Mouse (Mus musculus): ENCODE results near the gene Zfp113. TPM values are rescaled to one million over a fixed set of nuclear protein-coding genes. Genes with fewer than 3 reads are reported as not detected.
"Not testable (repeated sequence)": the region's sequence is repeated elsewhere in the genome, so short reads cannot be mapped to it uniquely, and the experiment has no call there.

Gene Zfp113
- polyA plus RNA-seq, 1 experiment from 2014 or later: 25.5 TPM

GRCm38 (mm10) chr5:138118041-138118440, 37.5 kb downstream of the Zfp113 start:
- 75% methylated on average over 3 of the region's 3 CpGs for WGBS
- H3K9ac ChIP-seq: 0 out of 2 replicates have a peak overlapping the region, but pooled peaks have one; percentile 60
- no peaks in the 10 kb centered on the region for H3K9me3 ChIP-seq
- peak overlapping the region; percentile 58 for H3K4me2 ChIP-seq (replicated peaks)
- peak overlapping the region; percentile 91; the same call in 1 of the 2 replicates for H3K27ac ChIP-seq
- peaks cover 5% of the 10 kb centered on the region; the same call in 1 of the 2 replicates for H3K4me1 ChIP-seq
- H3K27me3 ChIP-seq: no peaks in the 10 kb centered on the region
- peaks cover 21% of the 10 kb centered on the region for H3K36me3 ChIP-seq
- no peak for ATAC-seq (ENCODE audit: insufficient number of reproducible peaks, insufficient read depth, low FRiP score, low TSS enrichment)
- peak overlapping the region; percentile 59 for H3K4me3 ChIP-seq

GRCm38 (mm10) chr5:138117199-138118015, 38.1 kb downstream of the Zfp113 start:
- no peaks in the 10 kb centered on the region for H3K27me3 ChIP-seq
- no peak; the same call in 1 of the 2 replicates for ATAC-seq (ENCODE audit: insufficient number of reproducible peaks, insufficient read depth, low FRiP score, low TSS enrichment)
- peak overlapping the region; percentile 91 for H3K27ac ChIP-seq
- H3K4me2 ChIP-seq (replicated peaks): peak overlapping the region; percentile 58
- H3K9ac ChIP-seq: peak overlapping the region; percentile 60
- WGBS: 6% methylated on average over 16 of the region's 16 CpGs
- peak overlapping the region; percentile 59 for H3K4me3 ChIP-seq
- peaks cover 5% of the 10 kb centered on the region; the same call in 1 of the 2 replicates for H3K4me1 ChIP-seq
- no peaks in the 10 kb centered on the region for H3K9me3 ChIP-seq
- H3K36me3 ChIP-seq: peaks cover 18% of the 10 kb centered on the region

GRCm38 (mm10) chr5:138116255-138117198, 39.0 kb downstream of the Zfp113 start, which contains the start of gene Zscan21:
Gene Zscan21, plus strand, starts transcription at chr5:138116903.
- peak within 1 kb of the TSS; percentile 58 for H3K4me2 ChIP-seq (replicated peaks)
- WGBS: 7% methylated on average over 38 of the region's 38 CpGs
- H3K9me3 ChIP-seq: no peaks in the 10 kb centered on the region
- peaks cover 15% of the 10 kb centered on the region for H3K36me3 ChIP-seq
- peak within 1 kb of the TSS; percentile 91 for H3K27ac ChIP-seq
- H3K27me3 ChIP-seq: no peaks in the 10 kb centered on the region
- peak within 1 kb of the TSS; percentile 60 for H3K9ac ChIP-seq
- peak; percentile 92 for ATAC-seq (ENCODE audit: insufficient number of reproducible peaks, insufficient read depth, low FRiP score, low TSS enrichment)
- peak within 1 kb of the TSS; percentile 59 for H3K4me3 ChIP-seq
- H3K4me1 ChIP-seq: peaks cover 5% of the 10 kb centered on the region; the same call in 1 of the 2 replicates

GRCm38 (mm10) chr5:138109847-138110396, 45.6 kb downstream of the Zfp113 start:
- not testable (repeated sequence) for ATAC-seq (ENCODE audit: insufficient number of reproducible peaks, insufficient read depth, low FRiP score, low TSS enrichment); H3K4me3 ChIP-seq; H3K9me3 ChIP-seq; H3K36me3 ChIP-seq; H3K4me2 ChIP-seq (replicated peaks); H3K9ac ChIP-seq; H3K27ac ChIP-seq; H3K27me3 ChIP-seq; H3K4me1 ChIP-seq
- WGBS: 62% methylated on average over 4 of the region's 4 CpGs

- no peak overlapping the region for H3K27ac ChIP-seq
- no peaks in the 10 kb centered on the region for H3K4me1 ChIP-seq
- no peaks in the 10 kb centered on the region for H3K9me3 ChIP-seq
- no peaks in the 10 kb centered on the region for H3K27me3 ChIP-seq
- H3K36me3 ChIP-seq: peaks cover 30% of the 10 kb centered on the region
- WGBS: 71% methylated on average over 3 of the region's 3 CpGs
- ATAC-seq (ENCODE audit: insufficient number of reproducible peaks, insufficient read depth, low FRiP score, low TSS enrichment): no peak
- H3K9ac ChIP-seq: no peak overlapping the region
- H3K4me2 ChIP-seq (replicated peaks): no peak overlapping the region
- no peak overlapping the region for H3K4me3 ChIP-seq
Observed at GRCm38 (mm10) chr5:138107130-138107529, 48.4 kb downstream of the Zfp113 start.

- Histone ChIP-seq H3K9me3 (no peaks in the 10 kb centered on the region), H3K4me3 (no peak overlapping the region), H3K9ac (no peak overlapping the region), H3K4me2 (replicated peaks) (no peak overlapping the region), H3K27ac (no peak overlapping the region), H3K4me1 (no peaks in the 10 kb centered on the region), H3K27me3 (no peaks in the 10 kb centered on the region), H3K36me3 (peaks cover 51% of the 10 kb centered on the region)
- ATAC-seq (ENCODE audit: insufficient number of reproducible peaks, insufficient read depth, low FRiP score, low TSS enrichment): no peak
- 89% methylated on average over 2 of the region's 2 CpGs for WGBS
Observed at GRCm38 (mm10) chr5:138104976-138105375, 50.6 kb downstream of the Zfp113 start.

- Histone ChIP-seq H3K9ac (no peak overlapping the region), H3K36me3 (peaks cover 63% of the 10 kb centered on the region), H3K27me3 (no peaks in the 10 kb centered on the region), H3K4me2 (replicated peaks) (no peak overlapping the region), H3K4me3 (no peak overlapping the region), H3K9me3 (no peaks in the 10 kb centered on the region), H3K27ac (no peak overlapping the region), H3K4me1 (no peaks in the 10 kb centered on the region)
- WGBS: 95% methylated on average over 6 of the region's 6 CpGs
- ATAC-seq (ENCODE audit: insufficient number of reproducible peaks, insufficient read depth, low FRiP score, low TSS enrichment): no peak
Observed at GRCm38 (mm10) chr5:138094474-138094873, 61.1 kb downstream of the Zfp113 start.

GRCm38 (mm10) chr5:138092771-138093170, 62.8 kb downstream of the Zfp113 start:
- ATAC-seq (ENCODE audit: insufficient number of reproducible peaks, insufficient read depth, low FRiP score, low TSS enrichment): no peak
- WGBS: 97% methylated on average over 4 of the region's 4 CpGs
- Histone ChIP-seq H3K9ac (no peak overlapping the region), H3K4me1 (no peaks in the 10 kb centered on the region), H3K4me3 (no peak overlapping the region), H3K9me3 (no peaks in the 10 kb centered on the region), H3K4me2 (replicated peaks) (no peak overlapping the region), H3K27me3 (no peaks in the 10 kb centered on the region), H3K27ac (no peak overlapping the region), H3K36me3 (peaks cover 46% of the 10 kb centered on the region)

GRCm38 (mm10) chr5:138090737-138091136, 64.8 kb downstream of the Zfp113 start:
- WGBS: 91% methylated on average over 5 of the region's 5 CpGs
- H3K27ac ChIP-seq: no peak overlapping the region
- H3K36me3 ChIP-seq: peaks cover 28% of the 10 kb centered on the region
- no peak overlapping the region for H3K9ac ChIP-seq
- H3K9me3 ChIP-seq: no peaks in the 10 kb centered on the region
- ATAC-seq (ENCODE audit: insufficient number of reproducible peaks, insufficient read depth, low FRiP score, low TSS enrichment): no peak
- no peaks in the 10 kb centered on the region for H3K4me1 ChIP-seq
- no peak overlapping the region for H3K4me2 ChIP-seq (replicated peaks)
- H3K27me3 ChIP-seq: no peaks in the 10 kb centered on the region
- no peak overlapping the region for H3K4me3 ChIP-seq

- Histone ChIP-seq H3K9me3 (no peaks in the 10 kb centered on the region), H3K4me2 (replicated peaks) (no peak overlapping the region), H3K9ac (no peak overlapping the region), H3K27me3 (no peaks in the 10 kb centered on the region), H3K4me1 (no peaks in the 10 kb centered on the region), H3K36me3 (peaks cover 23% of the 10 kb centered on the region), H3K27ac (no peak overlapping the region), H3K4me3 (no peak overlapping the region)
- 85% methylated on average over 3 of the region's 3 CpGs for WGBS
- no peak for ATAC-seq (ENCODE audit: insufficient number of reproducible peaks, insufficient read depth, low FRiP score, low TSS enrichment)
Observed at GRCm38 (mm10) chr5:138090271-138090670, 65.3 kb downstream of the Zfp113 start.

Measured in embryonic facial prominence, embryonic 12.5 days (tissue).